Mouse (Mus musculus) heart, adult 2 months (tissue): Measurements from ENCODE around the gene Chm. TPM values are rescaled to one million over a fixed set of nuclear protein-coding genes. Genes with fewer than 3 reads are reported as not detected.

Experiments
- DNase-seq, 2 experiments: peaks; one replicate each; pipeline ENCODE4 v3.0.0; 2021
- H3K27ac ChIP-seq: fragments of 200-600 bp; 2 replicates; pipeline ENCODE4 v1.8.1; 2022
- H3K27me3 ChIP-seq: fragments of 200-500 bp; 2 replicates; pipeline ENCODE4 v1.6.1; 2012; ENCODE audit warnings: mild to moderate bottlenecking, low read length, inconsistent platforms, mixed read lengths; ENCODE audit not compliant: control insufficient read depth, insufficient read depth
- H3K36me3 ChIP-seq: fragments of 200-500 bp; 2 replicates; pipeline ENCODE4 v1.6.1; 2012; ENCODE audit warnings: low read length, inconsistent platforms; ENCODE audit not compliant: control insufficient read depth, insufficient read depth
- H3K4me1 ChIP-seq: fragments of 200-500 bp; 2 replicates; pipeline ENCODE4 v1.6.1; 2011; ENCODE audit warnings: low read length; ENCODE audit not compliant: control insufficient read depth, insufficient read depth
- H3K4me3 ChIP-seq: fragments of 200-600 bp; 2 replicates; pipeline ENCODE4 v1.8.1; 2022
- H3K79me2 ChIP-seq: fragments of 200-500 bp; replicated peaks from 2 replicates; pipeline ENCODE4 v1.6.1; 2012; ENCODE audit warnings: mild to moderate bottlenecking, inconsistent platforms, low read length, moderate library complexity, mixed read lengths; ENCODE audit not compliant: control insufficient read depth, insufficient read depth
- H3K9ac ChIP-seq: fragments of 200-500 bp; 2 replicates; pipeline ENCODE4 v1.6.1; 2012; ENCODE audit warnings: low read depth, mild to moderate bottlenecking, control low read depth, inconsistent platforms, low read length, mixed read lengths
- CTCF ChIP-seq: fragments of 200-600 bp; IDR thresholded peaks from 2 replicates; pipeline ENCODE4 v1.8.1; 2022; ENCODE audit warnings: antibody characterized with exemption, mild to moderate bottlenecking, moderate library complexity
- EP300 ChIP-seq: fragments of 200-500 bp; IDR thresholded peaks from 2 replicates; pipeline ENCODE4 v1.6.1; 2011; ENCODE audit warnings: low read depth, low read length, control low read depth; ENCODE audit not compliant: insufficient read depth
- POLR2A ChIP-seq: fragments of 200-500 bp; IDR thresholded peaks from 2 replicates; pipeline ENCODE4 v1.6.1; 2011; ENCODE audit warnings: mild to moderate bottlenecking, low read depth, low read length, control low read depth; ENCODE audit not compliant: insufficient read depth
- WGBS: fragments of 180-500 bp; shearing (Covaris S2); methylation state at CpG from one replicate; pipeline ENCODE4 v1.1.7; 2018; 5-methylcytosine and 5-hydroxymethylcytosine counted together
- intact Hi-C: fragments of 180-260 bp; cut with DNase I; formaldehyde crosslinking; loops from one replicate; pipeline ENCODE4 v1.15.1; 2025
- microRNA-seq, 2 experiments: library from miRNA; unstranded; fragments of <30 nt; microRNA quantifications; one replicate each; pipeline ENCODE4 v1.2.0; 2021
- polyA plus RNA-seq: library from polyadenylated mRNA; depleted of rRNA; stranded (reverse); fragments of >200 nt; gene quantifications from 2 replicates; pipeline ENCODE4 v1.2.3, GENCODE M21; 2012; rRNA removed
- total RNA-seq, 2 experiments: library from RNA; stranded (reverse); gene quantifications; 2 replicates each; pipeline ENCODE4 v1.2.3; 2021

Chm gene
- total and polyA plus RNA-seq, 3 experiments = 1.7 to 11.6 (median 11.0) TPM

- Histone ChIP-seq H3K79me2 (no peaks in the 10 kb centered on the region), H3K36me3 (no peaks in the 10 kb centered on the region), H3K27ac (no peak overlapping the region), H3K4me1 (no peaks in the 10 kb centered on the region), H3K4me3 (no peak overlapping the region), H3K27me3 (no peaks in the 10 kb centered on the region), H3K9ac (no peak overlapping the region)
- intact Hi-C loops = no loop called here
- no peak for DNase-seq
- no peak for TF ChIP-seq CTCF
- no peak for TF ChIP-seq EP300
- no peak for TF ChIP-seq POLR2A
- 58% methylated on average over 3 of the region's 3 CpGs for WGBS
Measured at GRCm38 (mm10) chrX:113160268-113160860, 25.0 kb downstream of the Chm start.

- H3K27ac ChIP-seq = no peak overlapping the region
- no peak for DNase-seq
- H3K36me3 ChIP-seq = no peaks in the 10 kb centered on the region
- H3K79me2 ChIP-seq = no peaks in the 10 kb centered on the region
- no peak overlapping the region for H3K4me3 ChIP-seq
- no peak overlapping the region for H3K9ac ChIP-seq
- no peaks in the 10 kb centered on the region for H3K27me3 ChIP-seq
- intact Hi-C loops = no loop called here
- no peaks in the 10 kb centered on the region for H3K4me1 ChIP-seq
- no peak for TF ChIP-seq EP300
- no peak for TF ChIP-seq POLR2A
- TF ChIP-seq CTCF = no peak
- WGBS = 52% methylated on average over 2 of the region's 2 CpGs
Measured at GRCm38 (mm10) chrX:113084171-113084570, 101.1 kb downstream of the Chm start.

GRCm38 (mm10) chrX:113076053-113076452 is 109.3 kb downstream of the Chm start:
- WGBS = 90% methylated on average over 2 of the region's 2 CpGs
- H3K4me3 ChIP-seq = no peak overlapping the region
- no peak overlapping the region for H3K27ac ChIP-seq
- no peak for DNase-seq
- no peaks in the 10 kb centered on the region for H3K36me3 ChIP-seq
- intact Hi-C loops = no loop called here
- H3K9ac ChIP-seq = no peak overlapping the region
- no peaks in the 10 kb centered on the region for H3K79me2 ChIP-seq
- no peaks in the 10 kb centered on the region for H3K4me1 ChIP-seq
- TF ChIP-seq CTCF = no peak
- TF ChIP-seq EP300 = no peak
- TF ChIP-seq POLR2A = no peak
- H3K27me3 ChIP-seq = no peaks in the 10 kb centered on the region

- Histone ChIP-seq H3K27me3 (no peaks in the 10 kb centered on the region), H3K4me1 (no peaks in the 10 kb centered on the region), H3K36me3 (no peaks in the 10 kb centered on the region), H3K9ac (no peak overlapping the region), H3K79me2 (no peaks in the 10 kb centered on the region), H3K27ac (no peak overlapping the region), H3K4me3 (no peak overlapping the region)
- DNase-seq = no peak
- TF ChIP-seq EP300 = no peak
- no peak for TF ChIP-seq CTCF
- TF ChIP-seq POLR2A = no peak
- 85% methylated on average over 4 of the region's 4 CpGs for WGBS
- intact Hi-C loops = no loop called here
Measured at GRCm38 (mm10) chrX:113074823-113075222, 110.5 kb downstream of the Chm start.

- Histone ChIP-seq H3K27ac (no peak overlapping the region), H3K27me3 (no peaks in the 10 kb centered on the region), H3K4me3 (no peak overlapping the region), H3K79me2 (no peaks in the 10 kb centered on the region), H3K9ac (no peak overlapping the region), H3K4me1 (no peaks in the 10 kb centered on the region), H3K36me3 (no peaks in the 10 kb centered on the region)
- TF ChIP-seq CTCF (no peak), POLR2A (no peak), EP300 (no peak)
- intact Hi-C loops = no loop called here
- WGBS = 55% methylated on average over 3 of the region's 3 CpGs
- no peak for DNase-seq
Measured at GRCm38 (mm10) chrX:113003621-113004020, 181.7 kb downstream of the Chm start.

- Histone ChIP-seq H3K36me3 (no peaks in the 10 kb centered on the region), H3K79me2 (no peaks in the 10 kb centered on the region), H3K27me3 (no peaks in the 10 kb centered on the region), H3K4me1 (no peaks in the 10 kb centered on the region), H3K9ac (no peak overlapping the region), H3K27ac (no peak overlapping the region), H3K4me3 (no peak overlapping the region)
- DNase-seq = no peak
- WGBS = 47% methylated on average over 3 of the region's 3 CpGs
- intact Hi-C loops = no loop called here
- TF ChIP-seq CTCF (no peak), POLR2A (no peak), EP300 (no peak)
Measured at GRCm38 (mm10) chrX:113002192-113002591, 183.1 kb downstream of the Chm start.

Small RNAs within 50 kb of the gene (microRNA-seq; reads per million reads assigned to microRNA genes)
- gene Mir361 = 1,885 to 2,849 reads per million in 2 experiments

Other genes starting within 250 kb of the Chm start
- under 1 TPM in 1 of 2 experiments, not detected in 1; 0.07 TPM for gene Dach2, start 112.0 kb upstream of the Chm start, total RNA-seq
- gene Dach2, start 112.0 kb upstream of the Chm start, polyA plus RNA-seq = not detected in 2 replicates